Mouse (Mus musculus): ENCODE data around the gene Aloxe3.

The Aloxe3 gene

GRCm38 (mm10) chr11:69109032-69109900, 16.4 kb upstream of the Aloxe3 start:
- DNase-seq (ENCODE audit: low spot score) = no peak

GRCm38 (mm10) chr11:69110319-69111046, 15.2 kb upstream of the Aloxe3 start:
- peak; percentile 94 for DNase-seq (ENCODE audit: low spot score)

GRCm38 (mm10) chr11:69111051-69111810, 14.5 kb upstream of the Aloxe3 start:
- no peak for DNase-seq (ENCODE audit: low spot score)

- no peak for DNase-seq (ENCODE audit: low spot score)
Observed at GRCm38 (mm10) chr11:69111865-69112264, 13.8 kb upstream of the Aloxe3 start.

DNA sequence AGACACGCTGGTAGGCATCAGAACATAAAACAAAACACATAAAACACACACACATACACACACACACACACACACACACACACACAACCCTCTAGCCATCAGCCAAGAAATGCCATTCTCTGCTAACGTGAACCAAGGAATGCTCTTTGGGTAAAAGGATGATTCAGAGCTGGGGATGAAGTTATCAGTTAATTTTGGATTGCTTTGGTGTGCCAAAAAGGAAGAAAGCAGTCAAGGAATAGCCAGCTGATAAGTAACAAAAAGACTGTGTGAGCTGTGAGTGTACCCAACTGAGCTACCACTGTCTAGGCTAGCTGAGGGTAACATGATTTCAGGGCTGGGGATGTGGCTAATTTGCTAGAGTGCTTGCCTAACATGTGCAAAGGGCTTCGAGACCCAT, 11.7 kb upstream of the Aloxe3 start:
- no peak for DNase-seq (ENCODE audit: low spot score)

DNA sequence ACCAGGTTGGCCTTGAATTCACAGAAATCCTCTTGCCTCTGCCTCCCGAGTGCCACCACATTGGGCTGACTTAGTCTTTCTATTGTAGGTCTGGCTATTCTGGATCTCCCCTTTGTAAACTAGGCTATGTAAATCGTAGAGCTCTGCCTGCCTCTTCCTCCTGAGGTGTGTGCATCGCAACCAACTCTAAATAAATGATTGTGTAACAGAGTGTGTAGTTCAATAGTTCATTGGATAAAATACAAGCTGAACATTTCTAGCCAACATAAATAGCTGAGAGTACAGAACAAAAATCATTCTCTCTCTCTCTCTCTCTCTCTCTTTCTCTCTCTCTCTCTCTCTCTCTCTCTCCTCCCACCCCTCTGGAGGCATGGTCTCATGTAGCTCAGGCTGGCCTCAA, 11.1 kb upstream of the Aloxe3 start:
- DNase-seq (ENCODE audit: low spot score) = no peak

GRCm38 (mm10) chr11:69116843-69117242, 8.9 kb upstream of the Aloxe3 start:
- DNase-seq (ENCODE audit: low spot score) = no peak

DNA sequence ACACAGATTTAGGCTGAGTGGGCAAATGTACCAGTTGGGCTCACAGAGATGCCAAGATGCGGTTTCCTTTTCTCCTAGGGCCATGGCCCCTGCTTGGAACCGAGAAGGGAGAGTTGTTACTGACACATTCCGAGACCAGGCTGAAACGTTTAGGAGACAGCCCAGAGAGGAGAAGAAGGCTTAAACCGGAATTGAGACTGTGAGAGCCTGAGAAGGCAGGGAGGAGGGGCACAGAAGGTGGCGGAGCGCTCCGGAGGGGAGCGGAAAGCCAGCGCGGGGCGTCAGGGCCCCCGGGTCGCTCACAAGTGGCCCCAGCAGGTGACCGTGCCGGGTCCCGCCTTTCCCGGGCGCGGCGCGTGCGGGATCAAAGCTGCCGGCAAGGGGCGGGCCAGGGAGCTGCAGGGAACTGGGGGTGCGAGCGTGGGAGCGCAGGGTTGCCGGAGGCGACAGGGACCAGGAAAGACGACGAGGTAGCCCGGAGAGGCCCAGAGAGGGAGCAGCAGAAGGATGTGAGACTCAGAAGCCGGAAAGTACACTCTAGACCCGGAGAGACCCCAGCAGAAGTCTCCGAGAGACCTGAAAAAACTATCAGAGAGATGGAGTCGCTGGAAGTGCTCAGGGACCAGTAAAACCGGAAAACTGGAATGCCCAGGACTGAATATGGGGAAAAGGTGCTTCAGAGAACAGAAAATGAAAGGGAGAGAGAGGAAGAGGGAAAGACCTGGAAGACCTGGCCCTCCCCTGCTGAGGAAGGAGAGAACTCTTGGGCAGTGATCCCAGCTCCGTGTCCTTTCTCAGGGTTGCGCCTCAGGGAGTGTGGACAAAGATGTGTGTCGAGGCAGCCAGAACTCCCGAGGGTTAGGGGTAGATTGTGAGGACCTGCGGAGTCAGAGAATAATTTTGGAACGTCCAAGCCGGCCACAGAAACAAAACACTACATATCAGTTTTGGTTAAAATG, 7.7 kb upstream of the Aloxe3 start:
- peak; percentile 63 for DNase-seq (ENCODE audit: low spot score)

DNA sequence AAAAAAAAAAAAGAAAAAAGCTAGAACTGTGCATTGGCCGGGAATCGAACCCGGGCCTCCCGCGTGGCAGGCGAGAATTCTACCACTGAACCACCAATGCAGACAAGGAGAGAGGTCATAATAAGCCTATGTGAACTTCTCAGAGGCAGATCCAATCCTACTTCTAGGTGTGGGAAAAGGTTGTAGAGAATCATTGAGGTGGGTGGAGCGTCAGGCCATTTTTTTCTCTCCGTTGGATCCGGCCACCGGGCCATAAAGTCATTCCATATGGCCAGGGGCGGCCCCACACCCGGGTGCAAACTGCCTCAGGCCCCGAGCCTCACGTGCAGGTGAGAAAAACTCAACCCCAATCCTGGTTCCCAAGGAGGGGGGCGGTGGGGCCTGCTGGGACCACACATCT, 6.9 kb upstream of the Aloxe3 start:
- DNase-seq (ENCODE audit: low spot score) = peak; percentile 88

GRCm38 (mm10) chr11:69119446-69120155, 6.1 kb upstream of the Aloxe3 start:
- no peak for DNase-seq (ENCODE audit: low spot score)

DNA sequence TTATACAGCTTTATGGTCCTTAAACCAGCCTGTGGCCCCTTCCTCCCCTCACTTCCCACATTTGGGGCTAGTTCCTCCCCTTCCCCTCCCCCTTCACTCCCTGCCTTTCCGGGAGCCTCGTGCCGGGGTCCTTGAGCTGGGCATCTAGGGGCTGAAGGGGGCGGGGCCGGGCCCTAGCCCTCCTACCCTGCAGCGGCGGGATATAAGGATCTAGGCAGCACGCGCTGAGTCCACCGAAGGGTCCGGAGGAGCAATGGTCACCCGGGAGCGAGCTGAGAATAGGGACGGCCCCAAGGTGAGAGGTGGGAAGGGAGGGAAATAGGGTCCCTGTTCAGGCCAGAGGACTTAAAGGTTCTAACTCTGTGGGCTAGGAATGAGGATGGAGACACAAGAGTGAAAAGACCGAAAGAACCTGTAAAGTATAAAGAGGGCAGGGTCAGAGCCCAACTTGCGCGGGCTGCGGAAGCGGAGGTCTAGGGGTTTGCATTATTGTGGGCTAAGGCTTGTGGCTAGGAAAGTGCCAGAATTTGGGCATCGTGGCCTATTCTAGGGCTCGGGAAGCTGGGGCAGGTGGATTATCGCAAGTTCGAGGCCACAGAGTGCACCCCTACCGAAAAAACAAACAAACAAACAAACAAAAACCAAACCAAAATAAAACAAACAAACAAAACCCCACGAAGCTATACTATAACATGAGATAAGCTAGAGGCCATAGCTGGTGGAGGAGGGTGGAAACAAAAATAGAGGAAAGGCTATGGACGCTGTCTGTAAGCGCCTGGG, 5.3 kb upstream of the Aloxe3 start, which contains the start of gene Hes7:
Hes7 (plus strand) TSS at position 184 of the 780 bp plus-strand sequence.
- no peak for DNase-seq (ENCODE audit: low spot score)

GRCm38 (mm10) chr11:69121001-69121740, 4.5 kb upstream of the Aloxe3 start:
- DNase-seq (ENCODE audit: low spot score) = no peak

DNA sequence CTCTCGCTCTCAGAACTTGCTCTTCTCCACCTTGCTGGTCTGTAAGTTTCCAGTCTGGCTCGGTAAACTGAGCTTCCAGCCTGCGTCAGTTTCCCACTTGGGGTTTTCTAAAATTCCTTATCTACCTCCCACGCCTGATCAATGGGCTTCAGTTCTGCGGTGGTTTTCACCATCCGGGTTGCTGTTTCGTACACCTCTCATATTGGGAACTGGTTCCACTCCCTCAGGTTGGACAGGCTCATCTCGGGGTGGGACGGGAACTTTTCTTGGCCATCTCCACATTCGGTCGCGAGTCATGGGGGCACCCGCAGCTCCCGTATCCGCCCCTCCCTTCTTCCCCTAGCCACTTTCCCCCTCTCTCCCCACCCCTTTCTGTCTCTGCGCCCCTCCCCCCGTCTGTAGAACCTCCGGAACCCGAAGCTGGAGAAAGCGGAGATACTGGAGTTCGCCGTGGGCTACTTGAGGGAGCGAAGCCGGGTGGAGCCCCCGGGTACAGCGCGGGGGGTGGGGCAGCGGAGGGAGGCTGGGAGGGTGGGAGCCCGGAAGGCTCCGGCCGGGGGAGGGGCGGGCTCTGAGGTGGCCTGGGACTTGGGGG, 3.9 kb upstream of the Aloxe3 start:
- no peak for DNase-seq (ENCODE audit: low spot score)

- peak; percentile 73 for DNase-seq (ENCODE audit: low spot score)
Observed at GRCm38 (mm10) chr11:69122336-69122951, 3.3 kb upstream of the Aloxe3 start, which contains the start of gene 9130213A22Rik. Gene 9130213A22Rik (minus strand): TSS chr11:69122589.

DNA sequence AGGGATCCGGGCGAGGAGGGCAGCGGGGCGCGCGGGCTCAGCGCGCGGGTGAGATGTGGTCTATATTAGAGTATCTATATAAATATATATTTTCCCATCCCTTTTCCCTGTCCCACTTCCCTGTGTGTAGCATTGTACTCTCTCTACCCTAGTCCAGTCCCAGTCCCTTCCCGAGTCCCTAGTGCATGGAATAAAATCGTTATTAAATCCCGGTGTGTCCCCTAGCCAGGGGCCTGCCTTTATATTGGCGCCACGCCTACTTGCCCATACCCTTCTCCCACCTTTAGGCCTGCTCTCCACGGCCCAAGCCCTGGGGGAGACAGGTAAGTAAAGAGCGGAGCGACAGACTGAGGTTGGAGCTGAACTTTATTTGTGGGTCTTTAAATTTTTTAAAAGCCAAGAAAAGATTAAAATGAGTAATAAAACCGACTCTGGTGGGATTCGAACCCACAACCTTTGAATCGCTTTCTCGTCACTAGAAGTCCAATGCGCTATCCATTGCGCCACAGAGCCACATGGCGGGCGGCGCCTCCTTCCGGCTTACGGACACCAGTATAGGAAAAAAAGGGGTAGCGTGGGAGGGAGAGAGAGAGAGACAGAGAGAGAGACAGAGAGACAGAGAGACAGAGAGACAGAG, 2.5 kb upstream of the Aloxe3 start:
- DNase-seq (ENCODE audit: low spot score) = peak; percentile 83

GRCm38 (mm10) chr11:69123693-69124497, 1.8 kb upstream of the Aloxe3 start:
- DNase-seq (ENCODE audit: low spot score) = peak; percentile 86

DNA sequence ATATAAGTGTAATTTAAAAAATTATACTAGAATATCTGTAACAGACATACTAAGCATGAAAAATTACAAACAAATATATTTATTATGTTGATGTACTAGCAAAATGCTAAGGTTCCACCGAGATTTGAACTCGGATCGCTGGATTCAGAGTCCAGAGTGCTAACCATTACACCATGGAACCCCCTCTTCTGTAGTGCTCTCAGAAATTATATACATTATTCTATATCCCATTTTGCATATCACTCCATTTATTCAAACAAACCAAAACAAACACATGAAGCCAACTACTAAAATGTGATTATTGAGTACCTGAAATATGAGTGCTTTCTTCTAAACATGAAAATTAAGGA, 1.2 kb upstream of the Aloxe3 start:
- no peak for DNase-seq (ENCODE audit: low spot score)

Data from urinary bladder, postnatal 25 days (tissue).